Comparison of ENCODE assay signal across 9 mouse cellular contexts in the genomic region with DNA sequence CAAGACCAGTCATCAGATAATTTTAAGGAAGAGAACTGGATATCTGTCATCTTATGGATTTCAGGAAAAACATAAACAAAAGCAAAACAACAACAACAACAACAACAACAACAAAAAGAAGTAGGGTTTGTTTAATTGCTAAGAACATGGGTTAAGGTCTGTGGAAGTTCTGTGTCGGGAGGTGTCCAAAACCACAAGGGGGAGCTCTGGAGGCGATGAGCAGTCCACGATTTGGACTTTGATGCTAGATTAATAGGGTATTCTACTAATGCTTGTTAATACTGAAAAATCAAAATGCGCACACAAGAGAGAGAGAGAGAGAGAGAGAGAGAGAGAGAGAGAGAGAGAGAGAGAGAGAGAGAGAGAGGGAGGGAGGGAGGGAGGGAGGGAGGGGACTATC.
DNase-seq lines count a peak whose midpoint lies in the region; ATAC-seq lines count a peak whose summit lies in the region.
"Had no signal": no experiment of that assay in that cellular context is flagged by ENCODE, and none has a peak within 500 bp of the region (broad histone marks: within the 10 kb centered on the region; RNA-seq: fewer than 3 reads in every experiment).

No protein-coding gene starts in this region.

- no peaks in the 10 kb centered on the region for H3K27me3 ChIP-seq in midbrain, embryonic 14.5 days (ENCODE audit: control insufficient read depth, insufficient read depth, low read length)
- H3K27me3 ChIP-seq in midbrain, embryonic 13.5 days: no peaks in the 10 kb centered on the region
- H3K27me3 ChIP-seq: heart, embryonic 15.5 days had no signal

- H3K4me3 ChIP-seq in midbrain, embryonic 14.5 days (replicated peaks; ENCODE audit: low read depth, low read length): no peak overlapping the region
- H3K4me3 ChIP-seq in midbrain, embryonic 13.5 days (replicated peaks): no peak overlapping the region
- H3K4me3 ChIP-seq: heart, embryonic 15.5 days had no signal

- H3K27ac ChIP-seq in midbrain, embryonic 14.5 days (replicated peaks; ENCODE audit: low read depth, low read length): no peak overlapping the region
- no peak overlapping the region for H3K27ac ChIP-seq in midbrain, embryonic 13.5 days
- H3K27ac ChIP-seq: heart, embryonic 15.5 days had no signal

- no peaks in the 10 kb centered on the region for H3K9me3 ChIP-seq in midbrain, embryonic 14.5 days (ENCODE audit: control insufficient read depth, low read length)
- H3K9me3 ChIP-seq in midbrain, embryonic 13.5 days: no peaks in the 10 kb centered on the region
- H3K9me3 ChIP-seq: heart, embryonic 15.5 days had no signal

- H3K36me3 ChIP-seq in midbrain, embryonic 14.5 days (ENCODE audit: control insufficient read depth, insufficient read depth, low read length): no peaks in the 10 kb centered on the region
- H3K36me3 ChIP-seq in midbrain, embryonic 13.5 days: no peaks in the 10 kb centered on the region
- H3K36me3 ChIP-seq: heart, embryonic 15.5 days had no signal

- DNase-seq in gastrocnemius, postnatal 10 days: peak; percentile 13
- no peak for DNase-seq in gastrocnemius, postnatal 36 days
- peak; percentile 72 for DNase-seq in midbrain, embryonic 14.5 days
- DNase-seq in cerebellum, adult 9-11 months: peak; percentile 19
- DNase-seq in left cerebral cortex, postnatal 25 days (ENCODE audit: low spot score in 2 of 2): peak; percentile 1 to 2
- no peak for DNase-seq in urinary bladder, postnatal 10 days (ENCODE audit: low spot score)
- no peak for DNase-seq in gastrocnemius, postnatal 4 days (ENCODE audit: low spot score in 2 of 2)

- 14% methylated on average over 4 of the region's 4 CpGs for WGBS in midbrain, embryonic 14.5 days
- WGBS in midbrain, embryonic 13.5 days: 6% methylated on average over 3 of the region's 4 CpGs

- H3K9ac ChIP-seq in midbrain, embryonic 14.5 days (replicated peaks; ENCODE audit: low read length): no peak overlapping the region
- H3K9ac ChIP-seq in midbrain, embryonic 13.5 days (replicated peaks): no peak overlapping the region
- H3K9ac ChIP-seq: heart, embryonic 15.5 days had no signal

- no peak overlapping the region for H3K4me2 ChIP-seq in midbrain, embryonic 14.5 days (ENCODE audit: low read length)
- no peak overlapping the region for H3K4me2 ChIP-seq in midbrain, embryonic 13.5 days (replicated peaks)
- H3K4me2 ChIP-seq: heart, embryonic 15.5 days had no signal

- H3K4me1 ChIP-seq in midbrain, embryonic 14.5 days (ENCODE audit: control insufficient read depth, insufficient read depth, low read length): no peaks in the 10 kb centered on the region
- no peaks in the 10 kb centered on the region for H3K4me1 ChIP-seq in midbrain, embryonic 13.5 days (replicated peaks)
- H3K4me1 ChIP-seq: heart, embryonic 15.5 days had no signal

- ATAC-seq in midbrain, embryonic 14.5 days (ENCODE audit: low FRiP score, low TSS enrichment): no peak; the same call in 1 of the 2 replicates
- no peak for ATAC-seq in midbrain, embryonic 13.5 days

- intact Hi-C loops in gastrocnemius, postnatal 36 days (cut with DNase I): no loop called here
- intact Hi-C loops in left cerebral cortex, postnatal 25 days (cut with DNase I): loop anchor here (2.0 to 10.0 kb wide), 2 partner anchors 489 to 693 kb away; a partner anchor contains a TSS

Comparison
In these comparisons a context has a peak if more than half of its experiments do, and no peak if none do; other contexts are left out.
1. DNase-seq: peak in gastrocnemius, postnatal 10 days (single experiment), midbrain, embryonic 14.5 days (single experiment), cerebellum, adult 9-11 months (single experiment) and left cerebral cortex, postnatal 25 days (2 of 2); none in gastrocnemius, postnatal 36 days (0 of 2), urinary bladder, postnatal 10 days (single experiment) and gastrocnemius, postnatal 4 days (0 of 2).